Mouse (Mus musculus) embryonic facial prominence, embryonic 11.5 days (tissue): ENCODE measurements around the gene H2-Q10. TPM values are rescaled to one million over a fixed set of nuclear protein-coding genes. Genes with fewer than 3 reads are reported as not detected.
A peak's percentile ranks its signal among the peaks of the same experiment; 100 is the strongest.
"Not testable (repeated sequence)": the region's sequence is repeated elsewhere in the genome, so short reads cannot be mapped to it uniquely, and the experiment has no call there.

ENCODE experiments used
- ATAC-seq: fragments of 200-750 bp; cut with Nextera tagmentation; replicated peaks from 2 replicates; pipeline ENCODE4 v1.8.0; 2017; ENCODE audit warnings: low read depth; ENCODE audit not compliant: insufficient number of reproducible peaks, low FRiP score, low TSS enrichment
- DNase-seq: peaks from one replicate; pipeline ENCODE4 v3.0.0-alpha.2; 2015; ENCODE audit warnings: low spot score
- H3K27ac ChIP-seq: fragments of 300-500 bp; sonication (generic); replicated peaks from 2 replicates; pipeline ENCODE4 v1.5.1; 2014; ENCODE audit warnings: mild to moderate bottlenecking, low read depth, low read length, control low read depth
- H3K27me3 ChIP-seq: fragments of 300-500 bp; sonication (generic); 2 replicates; pipeline ENCODE4 v1.6.1; 2014; ENCODE audit warnings: mild to moderate bottlenecking, low read length, moderate library complexity, mixed read lengths; ENCODE audit not compliant: control insufficient read depth, insufficient read depth
- H3K36me3 ChIP-seq: fragments of 300-500 bp; sonication (generic); replicated peaks from 2 replicates; pipeline ENCODE4 v1.6.1; 2014; ENCODE audit warnings: low read depth, mild to moderate bottlenecking, low read length, moderate library complexity, mixed read lengths; ENCODE audit not compliant: control insufficient read depth, insufficient read depth
- H3K4me1 ChIP-seq: fragments of 300-500 bp; sonication (generic); 2 replicates; pipeline ENCODE4 v1.6.1; 2014; ENCODE audit warnings: low read length, mixed read lengths; ENCODE audit not compliant: control insufficient read depth, insufficient read depth
- H3K4me2 ChIP-seq: fragments of 300-500 bp; sonication (generic); 2 replicates; pipeline ENCODE4 v1.6.1; 2014; ENCODE audit warnings: low read depth, mild to moderate bottlenecking, control low read depth, low read length, moderate library complexity
- H3K4me3 ChIP-seq: fragments of 300-500 bp; sonication (generic); 2 replicates; pipeline ENCODE4 v1.5.1; 2014; ENCODE audit warnings: low read depth, low read length, control low read depth
- H3K9ac ChIP-seq: fragments of 300-500 bp; sonication (generic); replicated peaks from 2 replicates; pipeline ENCODE4 v1.6.1; 2014; ENCODE audit warnings: mild to moderate bottlenecking, control low read depth, low read length
- H3K9me3 ChIP-seq: fragments of 300-500 bp; sonication (generic); replicated peaks from 2 replicates; pipeline ENCODE4 v1.6.1; 2016; ENCODE audit warnings: mild to moderate bottlenecking, low read length, inconsistent platforms, mixed read lengths; ENCODE audit not compliant: control insufficient read depth
- WGBS: fragments of 180-500 bp; shearing (Covaris S2); extraction: QIAGEN DNeasy Blood & Tissue Kit; methylation state at CpG from one replicate; pipeline ENCODE4 v1.1.7; 2014; 5-methylcytosine and 5-hydroxymethylcytosine counted together
- polyA plus RNA-seq: library from polyadenylated mRNA; unstranded; fragments of >200 nt; fragmentation: Nextera tagmentation; extraction: Ambion mirVana; gene quantifications from 2 replicates; pipeline ENCODE4 v1.2.1, GENCODE M21; 2014

H2-Q10 gene
- polyA plus RNA-seq, 1 experiment from 2014 or later, result 0.18 TPM

GRCm38 (mm10) chr17:35468936-35469335 lies 953 bp upstream of the H2-Q10 start:
- not testable (repeated sequence) for H3K4me2 ChIP-seq, H3K36me3 ChIP-seq, H3K9ac ChIP-seq, H3K27ac ChIP-seq, DNase-seq, ATAC-seq, H3K4me1 ChIP-seq, H3K9me3 ChIP-seq, H3K4me3 ChIP-seq
- H3K27me3 ChIP-seq, result peaks cover 19% of the 10 kb centered on the region
- WGBS, result 73% methylated on average over 3 of the region's 3 CpGs

- no peak overlapping the region for H3K4me2 ChIP-seq
- H3K27me3 ChIP-seq, result no peaks in the 10 kb centered on the region
- H3K4me3 ChIP-seq, result no peak overlapping the region
- H3K4me1 ChIP-seq, result no peaks in the 10 kb centered on the region
- H3K36me3 ChIP-seq, result no peaks in the 10 kb centered on the region
- no peaks in the 10 kb centered on the region for H3K9me3 ChIP-seq
- WGBS, result 1% methylated on average over 9 of the region's 9 CpGs
- DNase-seq, result peak; percentile 74
- H3K27ac ChIP-seq, result no peak overlapping the region
- ATAC-seq, result no peak
- no peak overlapping the region for H3K9ac ChIP-seq
These were observed 14.2 kb downstream of the H2-Q10 start for GRCm38 (mm10) chr17:35484066-35484465.

DNA sequence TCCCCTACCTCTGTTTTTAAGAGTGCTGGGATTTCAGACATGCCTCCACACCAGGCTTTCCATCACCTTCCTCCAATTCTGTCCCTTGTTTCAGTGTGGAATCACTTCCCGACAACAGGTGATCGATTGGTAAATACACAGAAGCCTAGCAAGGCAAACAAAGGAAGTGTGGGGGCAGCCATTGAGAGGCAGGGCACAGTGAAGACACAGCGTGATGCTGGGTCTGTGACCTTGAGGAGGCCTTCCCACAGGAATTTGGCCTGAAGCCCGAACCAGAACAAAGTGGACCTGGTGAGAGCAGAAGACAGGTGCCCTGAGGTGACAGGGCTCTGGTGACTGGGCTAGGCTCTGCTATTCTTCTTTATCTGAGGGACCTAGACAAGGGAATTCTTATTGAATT lies 15.8 kb downstream of the H2-Q10 start:
- ATAC-seq, result no peak
- 26% methylated on average over 4 of the region's 4 CpGs for WGBS
- no peak overlapping the region for H3K27ac ChIP-seq

DNA sequence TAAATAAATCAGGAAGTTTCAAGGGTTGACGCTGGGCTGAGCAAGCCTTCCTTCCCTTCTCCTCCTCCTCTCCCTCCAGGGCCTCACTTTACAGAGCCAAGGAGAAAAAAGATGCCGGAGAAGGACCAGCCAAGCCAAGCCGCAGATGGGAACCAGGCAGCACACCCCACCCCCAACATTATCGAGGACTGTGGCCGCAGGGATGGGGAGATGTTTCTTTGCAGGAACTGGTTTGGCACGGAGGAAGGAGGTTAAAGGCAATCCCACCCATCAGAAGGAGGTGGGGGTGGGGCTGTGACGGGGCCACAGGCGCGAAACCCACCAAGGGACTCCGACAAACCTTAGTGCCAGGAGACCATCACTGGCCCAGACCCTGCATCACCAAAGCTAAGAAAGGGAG lies 16.8 kb downstream of the H2-Q10 start:
- no peaks in the 10 kb centered on the region for H3K4me1 ChIP-seq
- no peak overlapping the region for H3K4me2 ChIP-seq
- H3K9ac ChIP-seq, result no peak overlapping the region
- ATAC-seq (no peak), DNase-seq (no peak)
- no peak overlapping the region for H3K27ac ChIP-seq
- H3K27me3 ChIP-seq, result no peaks in the 10 kb centered on the region; the same call in 1 of the 2 replicates
- 52% methylated on average over 10 of the region's 10 CpGs for WGBS
- no peaks in the 10 kb centered on the region for H3K9me3 ChIP-seq
- H3K36me3 ChIP-seq, result no peaks in the 10 kb centered on the region
- H3K4me3 ChIP-seq, result no peak overlapping the region

More for the DNA sequence above, 15.8 kb downstream of the H2-Q10 start:
- no peak overlapping the region for H3K4me3 ChIP-seq
- H3K4me1 ChIP-seq, result no peaks in the 10 kb centered on the region
- no peak for DNase-seq
- no peaks in the 10 kb centered on the region for H3K9me3 ChIP-seq
- no peak overlapping the region for H3K9ac ChIP-seq
- no peak overlapping the region for H3K4me2 ChIP-seq
- no peaks in the 10 kb centered on the region; the same call in 1 of the 2 replicates for H3K27me3 ChIP-seq
- no peaks in the 10 kb centered on the region for H3K36me3 ChIP-seq

DNA sequence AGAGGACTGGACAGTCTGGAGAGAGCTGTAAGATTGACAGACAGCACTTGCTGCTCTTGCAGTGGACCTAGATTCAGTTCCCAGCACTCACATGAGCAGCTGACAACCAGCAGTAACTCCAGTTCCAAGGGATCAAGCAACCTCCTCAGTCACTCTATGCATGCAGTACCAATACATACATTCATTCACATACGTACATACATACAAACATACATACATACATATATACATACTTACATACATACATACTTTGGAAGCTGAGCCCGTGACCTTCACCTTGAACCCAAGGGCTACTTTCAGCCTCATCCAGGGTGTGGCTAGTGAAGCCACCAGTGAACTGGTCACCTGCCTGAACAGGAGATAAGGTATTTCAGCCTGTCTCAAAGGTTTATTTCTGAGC lies 18.2 kb downstream of the H2-Q10 start:
- Histone ChIP-seq H3K27me3 (no peaks in the 10 kb centered on the region; the same call in 1 of the 2 replicates), H3K9ac (no peak overlapping the region), H3K4me3 (no peak overlapping the region), H3K36me3 (no peaks in the 10 kb centered on the region), H3K4me2 (no peak overlapping the region), H3K9me3 (no peaks in the 10 kb centered on the region), H3K27ac (no peak overlapping the region), H3K4me1 (no peaks in the 10 kb centered on the region)
- no peak for DNase-seq
- 94% methylated on average over 2 of the region's 2 CpGs for WGBS
- no peak for ATAC-seq

GRCm38 (mm10) chr17:35490320-35490719 lies 20.4 kb downstream of the H2-Q10 start:
- Histone ChIP-seq H3K4me1 (no peaks in the 10 kb centered on the region), H3K27me3 (no peaks in the 10 kb centered on the region; the same call in 1 of the 2 replicates), H3K4me2 (no peak overlapping the region), H3K9me3 (no peaks in the 10 kb centered on the region), H3K9ac (no peak overlapping the region), H3K36me3 (no peaks in the 10 kb centered on the region), H3K4me3 (no peak overlapping the region), H3K27ac (no peak overlapping the region)
- WGBS, result 55% methylated on average over 5 of the region's 5 CpGs
- no peak for DNase-seq
- ATAC-seq, result no peak

GRCm38 (mm10) chr17:35497124-35497523 lies 27.2 kb downstream of the H2-Q10 start:
- WGBS, result 90% methylated on average over 7 of the region's 7 CpGs

DNA sequence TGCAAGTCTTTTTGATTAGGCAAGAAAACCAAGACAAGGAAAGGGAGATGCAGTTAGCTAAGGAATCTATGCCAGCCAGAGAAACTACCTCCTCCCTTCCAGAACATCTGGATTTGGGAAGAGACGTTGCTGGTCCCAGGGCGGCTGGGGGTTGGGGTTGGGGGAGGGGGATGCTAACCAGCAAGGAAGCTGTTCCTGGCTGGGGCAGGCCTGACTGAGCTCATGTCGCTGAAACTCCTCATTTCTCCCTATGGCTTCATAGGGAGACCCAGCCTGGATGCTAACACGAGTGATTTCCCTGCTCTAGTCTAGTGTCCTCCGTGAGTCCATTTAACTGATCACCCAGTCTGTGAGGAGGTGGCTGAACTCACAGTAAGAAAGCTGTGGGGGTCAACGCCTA lies 32.3 kb downstream of the H2-Q10 start:
- peak overlapping the region; percentile 25; the same call in 1 of the 2 replicates for H3K27ac ChIP-seq
- H3K27me3 ChIP-seq, result peaks cover 18% of the 10 kb centered on the region
- H3K4me2 ChIP-seq, result no peak overlapping the region
- peak; percentile 73; the same call in 1 of the 2 replicates for ATAC-seq
- no peaks in the 10 kb centered on the region for H3K4me1 ChIP-seq
- no peaks in the 10 kb centered on the region for H3K9me3 ChIP-seq
- WGBS, result 2% methylated on average over 6 of the region's 6 CpGs
- no peaks in the 10 kb centered on the region for H3K36me3 ChIP-seq
- H3K9ac ChIP-seq, result peak overlapping the region; percentile 5; the same call in 1 of the 2 replicates
- DNase-seq, result peak; percentile 80
- no peak overlapping the region for H3K4me3 ChIP-seq

More at GRCm38 (mm10) chr17:35497124-35497523, 27.2 kb downstream of the H2-Q10 start:
- Histone ChIP-seq H3K27me3 (no peaks in the 10 kb centered on the region), H3K9ac (no peak overlapping the region), H3K4me1 (no peaks in the 10 kb centered on the region), H3K27ac (no peak overlapping the region), H3K36me3 (no peaks in the 10 kb centered on the region), H3K9me3 (no peaks in the 10 kb centered on the region), H3K4me2 (no peak overlapping the region), H3K4me3 (no peak overlapping the region)
- ATAC-seq, result no peak
- no peak for DNase-seq
